Mouse (Mus musculus) embryonic facial prominence, embryonic 13.5 days (tissue): ENCODE measurements around the gene Cops7a. TPM values are rescaled to one million over a fixed set of nuclear protein-coding genes. Genes with fewer than 3 reads are reported as not detected.
A peak's percentile ranks its signal among the peaks of the same experiment; 100 is the strongest.

ENCODE experiments used
- ATAC-seq: fragments of 200-750 bp; cut with Nextera tagmentation; 2 replicates; pipeline ENCODE4 v1.8.0; 2017; ENCODE audit warnings: low read depth; ENCODE audit not compliant: insufficient number of reproducible peaks, insufficient read depth, low FRiP score, low TSS enrichment
- H3K27ac ChIP-seq: fragments of 300-500 bp; sonication (generic); 2 replicates; pipeline ENCODE4 v1.5.1; 2015; ENCODE audit warnings: moderate library complexity, mild to moderate bottlenecking, inconsistent platforms
- H3K27me3 ChIP-seq: fragments of 300-500 bp; sonication (generic); 2 replicates; pipeline ENCODE4 v1.6.1; 2015; ENCODE audit warnings: mild to moderate bottlenecking, inconsistent platforms
- H3K36me3 ChIP-seq: fragments of 300-500 bp; sonication (generic); 2 replicates; pipeline ENCODE4 v1.6.1; 2015; ENCODE audit warnings: mild to moderate bottlenecking, inconsistent platforms
- H3K4me1 ChIP-seq: fragments of 300-500 bp; sonication (generic); 2 replicates; pipeline ENCODE4 v1.6.1; 2015; ENCODE audit warnings: inconsistent platforms
- H3K4me2 ChIP-seq: fragments of 300-500 bp; sonication (generic); 2 replicates; pipeline ENCODE4 v1.6.1; 2015; ENCODE audit warnings: moderate library complexity, mild to moderate bottlenecking, inconsistent platforms
- H3K4me3 ChIP-seq: fragments of 300-500 bp; sonication (generic); 2 replicates; pipeline ENCODE4 v1.5.1; 2015; ENCODE audit warnings: mild to moderate bottlenecking, inconsistent platforms
- H3K9ac ChIP-seq: fragments of 300-500 bp; sonication (generic); 2 replicates; pipeline ENCODE4 v1.6.1; 2015; ENCODE audit warnings: mild to moderate bottlenecking, inconsistent platforms
- H3K9me3 ChIP-seq: fragments of 300-500 bp; sonication (generic); 2 replicates; pipeline ENCODE4 v1.6.1; 2016; ENCODE audit warnings: inconsistent platforms
- WGBS: fragments of 180-500 bp; shearing (Covaris S2); methylation state at CpG from one replicate; pipeline ENCODE4 v1.1.7; 2015; ENCODE audit warnings: mixed read lengths; 5-methylcytosine and 5-hydroxymethylcytosine counted together
- polyA plus RNA-seq: library from polyadenylated mRNA; unstranded; fragments of >200 nt; fragmentation: Nextera tagmentation; extraction: Ambion mirVana; gene quantifications from 2 replicates; pipeline ENCODE4 v1.2.1, GENCODE M21; 2015

Cops7a gene
- polyA plus RNA-seq, 1 experiment from 2014 or later = 138 TPM

DNA sequence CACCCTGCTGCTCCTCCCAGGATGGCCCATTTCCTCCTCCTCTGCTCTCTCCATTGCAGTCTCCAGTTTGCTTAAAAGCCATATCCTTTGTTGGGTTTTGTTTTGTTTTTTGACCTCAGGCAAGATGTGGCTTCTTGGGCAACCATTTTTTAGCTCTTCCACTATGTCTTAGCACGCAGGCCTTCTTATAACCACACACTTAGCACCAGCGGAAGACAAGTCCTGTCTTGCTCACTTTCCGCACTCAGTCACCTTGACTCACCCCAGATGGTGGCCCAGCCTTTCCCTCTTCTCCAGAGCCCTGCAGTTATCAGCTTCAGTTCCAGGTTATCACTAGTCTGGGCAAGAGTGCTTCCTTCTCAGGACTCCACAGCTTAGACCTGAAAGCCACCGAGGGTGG, 10.1 kb downstream of the Cops7a start:
- H3K4me3 ChIP-seq = no peak overlapping the region
- no peak overlapping the region for H3K4me2 ChIP-seq
- no peaks in the 10 kb centered on the region for H3K9me3 ChIP-seq
- peaks cover 57% of the 10 kb centered on the region for H3K36me3 ChIP-seq
- H3K9ac ChIP-seq = no peak overlapping the region
- no peaks in the 10 kb centered on the region for H3K4me1 ChIP-seq
- H3K27me3 ChIP-seq = no peaks in the 10 kb centered on the region
- no peak for ATAC-seq
- no peak overlapping the region for H3K27ac ChIP-seq
- 89% methylated on average over 4 of the region's 4 CpGs for WGBS

- Histone ChIP-seq H3K4me2 (no peak overlapping the region), H3K27me3 (no peaks in the 10 kb centered on the region), H3K27ac (no peak overlapping the region), H3K36me3 (peaks cover 46% of the 10 kb centered on the region), H3K9me3 (no peaks in the 10 kb centered on the region), H3K9ac (no peak overlapping the region), H3K4me3 (no peak overlapping the region), H3K4me1 (no peaks in the 10 kb centered on the region)
- ATAC-seq = no peak
- WGBS = 80% methylated on average over 2 of the region's 2 CpGs
Measured at GRCm38 (mm10) chr6:124953991-124954715, 11.2 kb downstream of the Cops7a start.

- no peak for ATAC-seq
- no peak overlapping the region for H3K4me2 ChIP-seq
Measured at GRCm38 (mm10) chr6:124943526-124943925, 21.8 kb downstream of the Cops7a start.

DNA sequence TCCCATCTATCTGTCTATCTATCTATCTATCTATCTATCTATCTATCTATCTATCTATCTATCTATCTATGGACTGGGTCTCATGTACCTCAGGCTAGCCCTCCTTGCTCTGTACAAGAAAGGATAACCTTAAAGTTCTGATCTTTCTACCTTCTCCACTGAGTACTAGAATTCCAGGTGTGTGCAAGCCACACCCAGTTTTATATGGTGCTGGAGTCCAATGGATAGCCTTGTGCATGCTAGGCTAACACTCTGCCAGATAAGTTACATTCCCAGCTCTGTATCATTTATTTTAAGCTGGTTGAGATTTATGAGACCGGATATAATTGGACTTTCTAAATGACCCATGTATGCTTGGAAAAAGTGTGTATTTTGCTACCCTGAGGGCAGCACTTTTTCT, 23.7 kb downstream of the Cops7a start:
- no peaks in the 10 kb centered on the region for H3K4me1 ChIP-seq
- H3K4me3 ChIP-seq = no peak overlapping the region
- H3K36me3 ChIP-seq = peaks cover 29% of the 10 kb centered on the region
- no peak overlapping the region for H3K27ac ChIP-seq
- H3K9ac ChIP-seq = no peak overlapping the region
- no peaks in the 10 kb centered on the region for H3K27me3 ChIP-seq
- 96% methylated on average over 1 of the region's 1 CpGs for WGBS
- no peak overlapping the region for H3K4me2 ChIP-seq
- H3K9me3 ChIP-seq = no peaks in the 10 kb centered on the region
- no peak for ATAC-seq

More at GRCm38 (mm10) chr6:124943526-124943925, 21.8 kb downstream of the Cops7a start:
- H3K9me3 ChIP-seq = no peaks in the 10 kb centered on the region
- WGBS = 85% methylated on average over 3 of the region's 3 CpGs
- no peak overlapping the region for H3K4me3 ChIP-seq
- H3K9ac ChIP-seq = no peak overlapping the region
- H3K27me3 ChIP-seq = no peaks in the 10 kb centered on the region
- H3K4me1 ChIP-seq = no peaks in the 10 kb centered on the region
- no peak overlapping the region for H3K27ac ChIP-seq
- peaks cover 12% of the 10 kb centered on the region for H3K36me3 ChIP-seq

DNA sequence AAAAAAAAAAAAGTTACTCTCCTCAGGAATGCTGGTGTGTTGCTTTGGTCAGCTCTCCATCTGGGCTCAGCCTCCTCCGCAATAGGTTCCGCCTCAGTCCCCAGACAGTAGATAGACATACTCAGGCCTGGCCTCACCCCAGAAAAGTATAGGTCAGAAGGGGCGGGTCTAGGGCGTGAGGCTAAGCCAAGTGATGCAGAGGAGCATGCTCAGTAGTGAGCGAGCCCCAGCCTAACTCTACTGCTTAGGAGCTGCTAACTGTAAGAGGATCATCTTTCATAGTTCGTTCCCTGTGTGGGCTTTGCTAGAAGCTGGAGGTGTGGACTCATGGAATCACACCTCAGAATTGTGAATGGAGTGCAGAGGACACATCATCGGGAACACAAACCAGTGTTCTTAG, 26.8 kb downstream of the Cops7a start:
- Histone ChIP-seq H3K4me1 (peaks cover 5% of the 10 kb centered on the region; the same call in 1 of the 2 replicates), H3K4me3 (no peak overlapping the region), H3K9me3 (no peaks in the 10 kb centered on the region), H3K4me2 (no peak overlapping the region), H3K27ac (no peak overlapping the region), H3K27me3 (no peaks in the 10 kb centered on the region), H3K36me3 (peaks cover 58% of the 10 kb centered on the region), H3K9ac (no peak overlapping the region)
- no peak for ATAC-seq
- WGBS = 93% methylated on average over 7 of the region's 7 CpGs

- Histone ChIP-seq H3K4me2 (no peak overlapping the region), H3K9me3 (no peaks in the 10 kb centered on the region), H3K9ac (no peak overlapping the region), H3K27ac (no peak overlapping the region), H3K4me3 (no peak overlapping the region), H3K27me3 (no peaks in the 10 kb centered on the region), H3K4me1 (peaks cover 11% of the 10 kb centered on the region), H3K36me3 (peaks cover 64% of the 10 kb centered on the region)
- WGBS = 74% methylated on average over 2 of the region's 2 CpGs
- no peak for ATAC-seq
Measured at GRCm38 (mm10) chr6:124937493-124937892, 27.8 kb downstream of the Cops7a start.

GRCm38 (mm10) chr6:124936681-124937080, 28.7 kb downstream of the Cops7a start:
- no peaks in the 10 kb centered on the region for H3K9me3 ChIP-seq
- H3K4me2 ChIP-seq = no peak overlapping the region
- H3K27ac ChIP-seq = no peak overlapping the region
- no peak overlapping the region for H3K4me3 ChIP-seq
- ATAC-seq = no peak
- H3K27me3 ChIP-seq = no peaks in the 10 kb centered on the region
- peaks cover 65% of the 10 kb centered on the region for H3K36me3 ChIP-seq
- no peak overlapping the region for H3K9ac ChIP-seq
- WGBS = 76% methylated on average over 1 of the region's 1 CpGs
- H3K4me1 ChIP-seq = peaks cover 15% of the 10 kb centered on the region

DNA sequence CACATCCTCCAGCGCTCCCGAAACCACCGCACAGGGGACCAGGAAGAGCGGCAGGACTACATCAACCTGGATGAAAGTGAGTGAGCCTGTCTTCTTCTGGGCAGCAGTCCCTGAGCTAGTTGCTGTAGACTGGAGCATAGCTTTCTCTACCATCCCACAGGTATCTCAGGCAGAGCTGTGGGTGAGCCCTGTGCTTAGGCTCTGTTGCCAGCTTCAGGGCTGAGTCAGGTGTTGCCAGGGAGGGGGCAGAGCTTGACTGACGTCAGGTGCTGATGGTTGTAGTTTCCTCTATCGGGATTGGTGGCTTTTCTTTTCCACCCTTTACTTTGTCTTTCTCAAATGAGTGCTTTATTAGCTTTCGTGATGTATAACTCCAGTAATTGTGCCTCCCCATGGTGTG, 30.7 kb downstream of the Cops7a start:
- no peak overlapping the region for H3K4me2 ChIP-seq
- 89% methylated on average over 7 of the region's 7 CpGs for WGBS
- no peak overlapping the region for H3K27ac ChIP-seq
- no peaks in the 10 kb centered on the region for H3K27me3 ChIP-seq
- H3K9ac ChIP-seq = peak overlapping the region; percentile 16; the same call in 1 of the 2 replicates
- ATAC-seq = no peak
- peaks cover 23% of the 10 kb centered on the region for H3K4me1 ChIP-seq
- H3K4me3 ChIP-seq = no peak overlapping the region
- peaks cover 63% of the 10 kb centered on the region for H3K36me3 ChIP-seq
- H3K9me3 ChIP-seq = no peaks in the 10 kb centered on the region

DNA sequence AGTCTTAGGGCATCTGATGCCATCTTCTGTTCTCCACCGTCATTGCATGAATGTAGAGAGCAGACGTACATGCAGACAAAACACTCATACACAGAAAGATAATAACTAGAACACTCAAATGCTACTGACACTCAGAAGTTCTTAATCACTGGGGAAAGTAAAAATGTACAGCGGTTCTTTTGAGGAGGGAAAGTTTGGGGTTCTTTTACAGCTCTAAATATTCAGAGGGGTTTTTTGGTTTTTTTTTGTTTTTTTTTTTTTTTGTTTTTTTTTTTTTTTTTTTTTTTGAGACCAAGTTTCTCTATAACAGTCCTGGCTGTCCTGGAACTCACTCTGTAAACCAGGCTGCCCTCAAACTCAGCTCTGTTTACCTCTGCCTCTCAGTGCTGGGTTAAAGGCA, 32.2 kb downstream of the Cops7a start:
- no peak for ATAC-seq
- Histone ChIP-seq H3K9ac (no peak overlapping the region), H3K9me3 (no peaks in the 10 kb centered on the region), H3K36me3 (peaks cover 49% of the 10 kb centered on the region), H3K27ac (no peak overlapping the region), H3K4me1 (peaks cover 28% of the 10 kb centered on the region), H3K4me2 (peak overlapping the region; percentile 90), H3K27me3 (no peaks in the 10 kb centered on the region), H3K4me3 (peak overlapping the region; percentile 91; the same call in 1 of the 2 replicates)
- WGBS = 93% methylated on average over 3 of the region's 3 CpGs

GRCm38 (mm10) chr6:124932314-124932695, 33.0 kb downstream of the Cops7a start:
- Histone ChIP-seq H3K36me3 (peaks cover 42% of the 10 kb centered on the region), H3K27me3 (no peaks in the 10 kb centered on the region), H3K27ac (peak overlapping the region; percentile 97), H3K4me1 (peaks cover 28% of the 10 kb centered on the region), H3K9me3 (no peaks in the 10 kb centered on the region), H3K4me2 (peak overlapping the region; percentile 90), H3K4me3 (peak overlapping the region; percentile 91), H3K9ac (peak overlapping the region; percentile 98)
- 44% methylated on average over 12 of the region's 12 CpGs for WGBS
- no peak for ATAC-seq

GRCm38 (mm10) chr6:124931525-124932313, 33.6 kb downstream of the Cops7a start:
- Histone ChIP-seq H3K4me2 (peak overlapping the region; percentile 90), H3K9me3 (no peaks in the 10 kb centered on the region), H3K4me3 (peak overlapping the region; percentile 91), H3K9ac (peak overlapping the region; percentile 98), H3K27ac (peak overlapping the region; percentile 97), H3K27me3 (no peaks in the 10 kb centered on the region), H3K36me3 (peaks cover 36% of the 10 kb centered on the region), H3K4me1 (peaks cover 28% of the 10 kb centered on the region)
- under 1% methylated on average over 48 of the region's 48 CpGs for WGBS
- peak; percentile 3; the same call in 1 of the 2 replicates for ATAC-seq
